Mouse (Mus musculus) forebrain, embryonic 13.5 days (tissue): ENCODE measurements around the gene Bloc1s5. TPM values are rescaled to one million over a fixed set of nuclear protein-coding genes. Genes with fewer than 3 reads are reported as not detected.
"Not testable (repeated sequence)": the region's sequence is repeated elsewhere in the genome, so short reads cannot be mapped to it uniquely, and the experiment has no call there.

Experiments
- ATAC-seq: fragments of 200-750 bp; cut with Nextera tagmentation; 2 replicates; pipeline ENCODE4 v1.8.0; 2017
- H3K27ac ChIP-seq: fragments of 300-500 bp; sonication (generic); 2 replicates; pipeline ENCODE4 v1.5.1; 2015; ENCODE audit warnings: inconsistent platforms, mild to moderate bottlenecking, moderate library complexity
- H3K27me3 ChIP-seq: fragments of 300-500 bp; sonication (generic); 2 replicates; pipeline ENCODE4 v1.6.1; 2015; ENCODE audit warnings: mild to moderate bottlenecking, inconsistent platforms
- H3K36me3 ChIP-seq: fragments of 300-500 bp; sonication (generic); 2 replicates; pipeline ENCODE4 v1.6.1; 2015; ENCODE audit warnings: mild to moderate bottlenecking, inconsistent platforms; ENCODE audit not compliant: poor library complexity, severe bottlenecking
- H3K4me1 ChIP-seq: fragments of 300-500 bp; sonication (generic); 2 replicates; pipeline ENCODE4 v1.6.1; 2015; ENCODE audit warnings: inconsistent platforms
- H3K4me2 ChIP-seq: fragments of 300-500 bp; sonication (generic); 2 replicates; pipeline ENCODE4 v1.6.1; 2015; ENCODE audit warnings: inconsistent platforms, mild to moderate bottlenecking, moderate library complexity
- H3K4me3 ChIP-seq: fragments of 300-500 bp; sonication (generic); 2 replicates; pipeline ENCODE4 v1.5.1; 2015; ENCODE audit warnings: mild to moderate bottlenecking, inconsistent platforms
- H3K9ac ChIP-seq: fragments of 300-500 bp; sonication (generic); 2 replicates; pipeline ENCODE4 v1.6.1; 2015; ENCODE audit warnings: mild to moderate bottlenecking, inconsistent platforms
- H3K9me3 ChIP-seq: fragments of 300-500 bp; sonication (generic); replicated peaks from 2 replicates; pipeline ENCODE4 v1.6.1; 2016; ENCODE audit warnings: inconsistent platforms
- WGBS: fragments of 180-500 bp; shearing (Covaris S2); methylation state at CpG from one replicate; pipeline ENCODE4 v1.1.7; 2015; 5-methylcytosine and 5-hydroxymethylcytosine counted together
- polyA plus RNA-seq: library from polyadenylated mRNA; unstranded; fragments of >200 nt; fragmentation: Nextera tagmentation; extraction: Ambion mirVana; gene quantifications from 2 replicates; pipeline ENCODE4 v1.2.1, GENCODE M21; 2015

The Bloc1s5 gene
- polyA plus RNA-seq, result 24.3 and 25.2 TPM in 2 replicates

- Histone ChIP-seq H3K9ac (peak within 1 kb of the TSS; percentile 83), H3K4me3 (peak within 1 kb of the TSS; percentile 78), H3K4me1 (peaks cover 7% of the 10 kb centered on the region), H3K27ac (no peak within 1 kb of the TSS), H3K4me2 (peak within 1 kb of the TSS; percentile 81), H3K27me3 (no peaks in the 10 kb centered on the region), H3K9me3 (no peaks in the 10 kb centered on the region), H3K36me3 (no peaks in the 10 kb centered on the region)
- WGBS, result under 1% methylated on average over 36 of the region's 44 CpGs
- peak; percentile 98 for ATAC-seq
Observed at GRCm38 (mm10) chr13:38634800-38635269, at the start of gene Bloc1s5. Gene Bloc1s5 (minus strand): TSS chr13:38635109.

DNA sequence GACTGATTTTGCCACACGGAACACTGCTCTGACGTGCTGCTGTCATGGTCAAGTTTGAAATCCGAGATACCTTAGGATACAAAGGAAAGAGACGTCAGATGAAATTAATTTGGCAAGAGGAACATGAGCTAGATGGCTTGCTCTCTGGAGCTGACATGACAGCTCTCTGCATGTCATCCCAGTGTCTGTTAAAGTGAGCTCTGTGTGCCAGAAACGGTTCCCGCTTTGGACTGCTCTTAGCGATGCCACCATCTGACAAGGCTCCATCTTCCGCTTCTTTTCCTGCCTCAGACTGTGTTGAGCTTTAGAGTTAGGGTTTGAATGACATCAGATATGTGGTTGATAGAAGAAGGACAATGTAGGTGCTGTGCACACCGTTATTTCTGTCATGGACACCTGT lies 37.4 kb upstream of the Bloc1s5 start:
- no peak for ATAC-seq
- Histone ChIP-seq H3K36me3 (no peaks in the 10 kb centered on the region), H3K9me3 (no peaks in the 10 kb centered on the region), H3K27me3 (no peaks in the 10 kb centered on the region), H3K4me3 (no peak overlapping the region), H3K4me2 (no peak overlapping the region), H3K27ac (no peak overlapping the region), H3K9ac (no peak overlapping the region), H3K4me1 (no peaks in the 10 kb centered on the region)
- WGBS, result 82% methylated on average over 9 of the region's 9 CpGs

DNA sequence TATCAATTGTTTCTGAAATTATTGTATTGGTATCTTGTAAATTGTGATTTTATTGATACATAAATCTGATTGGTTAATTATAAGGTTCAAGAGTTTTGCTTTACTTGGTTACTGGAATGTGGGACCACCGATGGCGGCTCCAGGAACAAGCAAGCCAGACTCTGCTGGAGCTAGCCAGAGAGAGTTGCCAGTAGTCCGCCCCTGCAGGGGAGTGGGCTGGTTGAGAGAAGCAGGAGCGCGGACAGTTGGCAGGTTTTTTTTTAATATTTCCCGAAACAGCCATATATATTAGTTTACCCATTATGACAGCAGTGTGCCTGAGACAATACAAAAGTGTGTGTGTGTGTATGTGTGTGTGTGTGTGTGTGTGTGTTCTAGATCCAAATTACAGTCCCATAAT lies 36.5 kb upstream of the Bloc1s5 start:
- ATAC-seq, result not testable (repeated sequence)

GRCm38 (mm10) chr13:38670051-38670450 lies 35.1 kb upstream of the Bloc1s5 start:
- no peaks in the 10 kb centered on the region for H3K4me1 ChIP-seq
- no peak overlapping the region for H3K27ac ChIP-seq
- no peaks in the 10 kb centered on the region for H3K27me3 ChIP-seq
- no peaks in the 10 kb centered on the region for H3K36me3 ChIP-seq
- ATAC-seq, result no peak
- no peak overlapping the region for H3K9ac ChIP-seq
- no peak overlapping the region for H3K4me3 ChIP-seq
- H3K9me3 ChIP-seq, result no peaks in the 10 kb centered on the region
- no peak overlapping the region for H3K4me2 ChIP-seq

More for the DNA sequence above, 36.5 kb upstream of the Bloc1s5 start:
- H3K4me2 ChIP-seq, H3K4me1 ChIP-seq, H3K36me3 ChIP-seq, H3K27ac ChIP-seq, H3K4me3 ChIP-seq, H3K9ac ChIP-seq, H3K9me3 ChIP-seq, H3K27me3 ChIP-seq: not testable (repeated sequence)
- WGBS, result 91% methylated on average over 6 of the region's 6 CpGs

GRCm38 (mm10) chr13:38668514-38668913 lies 33.6 kb upstream of the Bloc1s5 start:
- H3K27me3 ChIP-seq, result no peaks in the 10 kb centered on the region
- H3K4me3 ChIP-seq, result no peak overlapping the region
- no peaks in the 10 kb centered on the region for H3K36me3 ChIP-seq
- H3K4me2 ChIP-seq, result no peak overlapping the region
- H3K9ac ChIP-seq, result no peak overlapping the region
- H3K4me1 ChIP-seq, result no peaks in the 10 kb centered on the region
- 30% methylated on average over 2 of the region's 2 CpGs for WGBS
- ATAC-seq, result no peak
- no peak overlapping the region for H3K27ac ChIP-seq
- H3K9me3 ChIP-seq, result no peaks in the 10 kb centered on the region

GRCm38 (mm10) chr13:38664753-38665152 lies 29.8 kb upstream of the Bloc1s5 start:
- Histone ChIP-seq H3K9me3 (0 out of 2 replicates have a peak, but pooled peaks cover 6% of the 10 kb centered on the region), H3K36me3 (no peaks in the 10 kb centered on the region), H3K27me3 (no peaks in the 10 kb centered on the region), H3K4me2 (no peak overlapping the region), H3K9ac (no peak overlapping the region), H3K4me3 (no peak overlapping the region), H3K4me1 (no peaks in the 10 kb centered on the region), H3K27ac (no peak overlapping the region)
- WGBS, result 64% methylated on average over 1 of the region's 1 CpGs
- no peak for ATAC-seq

DNA sequence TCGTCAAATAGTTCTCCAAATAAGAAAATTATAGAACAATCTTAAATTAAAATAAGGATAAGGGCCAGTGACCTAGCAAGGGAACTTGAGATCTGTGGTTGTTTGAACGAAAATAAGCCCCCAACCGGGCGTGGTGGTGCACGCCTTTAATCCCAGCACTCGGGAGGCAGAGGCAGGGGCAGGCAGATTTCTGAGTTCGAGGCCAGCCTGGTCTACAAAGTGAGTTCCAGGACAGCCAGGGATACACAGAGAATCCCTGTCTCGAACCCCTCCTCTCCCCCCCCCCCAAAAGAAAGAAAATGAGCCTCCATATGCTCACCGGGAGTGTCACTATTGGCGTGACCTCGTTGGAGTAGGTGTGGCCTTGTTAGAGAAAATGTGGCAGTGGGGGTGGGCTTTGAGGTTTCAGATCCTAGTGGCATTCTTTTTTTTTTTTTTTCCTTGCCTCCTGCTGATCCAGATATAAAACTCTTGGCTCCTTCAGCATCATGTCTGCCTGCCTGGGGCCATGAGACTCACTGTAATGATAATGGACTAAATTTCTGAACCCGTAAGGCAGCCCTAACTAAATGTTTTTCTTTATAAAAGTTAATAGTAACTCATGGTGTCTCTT lies 24.7 kb upstream of the Bloc1s5 start:
- Histone ChIP-seq H3K4me1 (peaks cover 9% of the 10 kb centered on the region), H3K27me3 (no peaks in the 10 kb centered on the region), H3K9ac (no peak overlapping the region), H3K27ac (no peak overlapping the region), H3K4me3 (no peak overlapping the region), H3K4me2 (no peak overlapping the region), H3K36me3 (peaks cover 14% of the 10 kb centered on the region), H3K9me3 (0 out of 2 replicates have a peak, but pooled peaks cover 6% of the 10 kb centered on the region)
- ATAC-seq, result no peak
- WGBS, result 89% methylated on average over 12 of the region's 12 CpGs

- peaks cover 9% of the 10 kb centered on the region for H3K4me1 ChIP-seq
- peak within 1 kb of the TSS; percentile 84 for H3K4me3 ChIP-seq
- H3K9ac ChIP-seq, result peak within 1 kb of the TSS; percentile 84
- 0 out of 2 replicates have a peak, but pooled peaks cover 6% of the 10 kb centered on the region for H3K9me3 ChIP-seq
- H3K36me3 ChIP-seq, result peaks cover 24% of the 10 kb centered on the region
- peak within 1 kb of the TSS; percentile 62 for H3K27ac ChIP-seq
- H3K27me3 ChIP-seq, result no peaks in the 10 kb centered on the region
- WGBS, result under 1% methylated on average over 59 of the region's 59 CpGs
- ATAC-seq, result peak; percentile 99
- peak within 1 kb of the TSS; percentile 76 for H3K4me2 ChIP-seq
Observed at GRCm38 (mm10) chr13:38658528-38659280, 23.8 kb upstream of the Bloc1s5 start, which contains the start of gene Eef1e1. Gene Eef1e1 (minus strand): TSS chr13:38659058.

GRCm38 (mm10) chr13:38657865-38658264 lies 23.0 kb upstream of the Bloc1s5 start:
- H3K27ac ChIP-seq, result no peak overlapping the region
- H3K36me3 ChIP-seq, result peaks cover 32% of the 10 kb centered on the region
- WGBS, result 26% methylated on average over 4 of the region's 4 CpGs
- 0 out of 2 replicates have a peak, but pooled peaks cover 6% of the 10 kb centered on the region for H3K9me3 ChIP-seq
- peaks cover 9% of the 10 kb centered on the region for H3K4me1 ChIP-seq
- H3K27me3 ChIP-seq, result no peaks in the 10 kb centered on the region
- peak overlapping the region; percentile 84 for H3K4me3 ChIP-seq
- H3K9ac ChIP-seq, result peak overlapping the region; percentile 84
- ATAC-seq, result no peak
- H3K4me2 ChIP-seq, result peak overlapping the region; percentile 76

DNA sequence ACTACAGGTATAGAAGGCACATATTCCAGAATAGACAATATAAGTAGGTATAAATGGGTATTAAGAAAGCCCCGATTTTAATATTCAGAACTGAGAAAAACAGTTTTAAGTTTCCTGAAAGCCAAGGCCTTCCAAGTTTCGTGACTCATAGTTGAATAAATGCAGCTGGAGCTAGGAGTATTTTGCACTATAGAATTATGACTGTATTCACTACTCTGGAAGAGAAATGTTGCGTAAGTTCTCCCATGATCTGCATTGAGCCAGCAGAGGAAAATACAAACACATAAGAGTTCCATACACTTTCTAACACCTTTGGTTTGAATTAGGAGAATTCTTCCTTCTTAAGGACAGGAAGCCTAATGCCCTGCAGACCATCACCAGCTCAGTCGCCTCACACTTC lies 15.4 kb upstream of the Bloc1s5 start:
- no peaks in the 10 kb centered on the region for H3K9me3 ChIP-seq
- no peak overlapping the region for H3K4me3 ChIP-seq
- peaks cover 93% of the 10 kb centered on the region for H3K36me3 ChIP-seq
- H3K4me2 ChIP-seq, result no peak overlapping the region
- no peak overlapping the region for H3K9ac ChIP-seq
- no peaks in the 10 kb centered on the region for H3K27me3 ChIP-seq
- no peaks in the 10 kb centered on the region for H3K4me1 ChIP-seq
- no peak for ATAC-seq
- WGBS, result 95% methylated on average over 4 of the region's 4 CpGs
- H3K27ac ChIP-seq, result no peak overlapping the region

DNA sequence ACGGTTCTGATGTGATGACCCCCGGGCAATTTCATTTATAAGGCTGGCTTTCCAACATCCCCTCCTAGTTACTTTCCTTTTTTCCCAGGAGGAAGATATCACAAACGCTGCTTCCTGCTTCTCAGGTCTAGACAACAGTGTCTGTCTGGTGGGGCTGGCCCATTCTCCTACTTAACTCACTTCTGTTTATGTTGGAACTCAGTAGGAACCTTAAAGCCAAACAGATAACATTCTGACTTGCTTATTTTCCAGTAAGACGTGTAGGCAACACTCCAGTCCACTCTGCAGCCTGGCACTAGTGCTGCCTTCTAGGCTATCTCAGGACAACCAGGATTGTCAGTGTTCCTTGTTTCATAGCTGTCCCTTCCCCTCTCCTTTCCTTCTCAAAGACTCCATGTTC lies 14.2 kb upstream of the Bloc1s5 start:
- WGBS, result 96% methylated on average over 4 of the region's 4 CpGs
- Histone ChIP-seq H3K9me3 (no peaks in the 10 kb centered on the region), H3K9ac (no peak overlapping the region), H3K27ac (no peak overlapping the region), H3K4me2 (no peak overlapping the region), H3K27me3 (no peaks in the 10 kb centered on the region), H3K4me3 (no peak overlapping the region), H3K36me3 (peaks cover 93% of the 10 kb centered on the region), H3K4me1 (no peaks in the 10 kb centered on the region)
- no peak for ATAC-seq

DNA sequence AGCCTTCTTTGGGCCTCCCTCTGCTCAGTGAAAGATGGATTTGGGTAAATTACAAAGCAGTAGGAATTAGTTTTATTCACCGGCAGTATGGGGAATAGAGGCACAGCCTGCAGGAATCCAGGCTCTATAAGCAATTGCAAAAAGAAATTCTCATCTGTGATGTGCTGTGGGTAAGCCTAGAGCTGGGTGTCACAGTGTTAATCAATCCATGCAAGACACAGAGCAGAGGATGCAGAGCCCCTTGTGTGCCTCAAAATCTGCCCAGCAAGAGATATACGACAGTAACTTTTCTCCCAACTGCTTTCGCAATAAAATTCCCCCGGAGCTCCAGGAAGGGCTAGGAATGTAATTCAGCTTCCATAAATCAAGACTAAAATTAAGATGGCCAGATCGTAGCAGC lies 6.5 kb upstream of the Bloc1s5 start:
- peaks cover 44% of the 10 kb centered on the region for H3K36me3 ChIP-seq
- H3K4me1 ChIP-seq, result no peaks in the 10 kb centered on the region
- no peak for ATAC-seq
- no peak overlapping the region for H3K4me2 ChIP-seq
- H3K27me3 ChIP-seq, result no peaks in the 10 kb centered on the region
- no peak overlapping the region for H3K4me3 ChIP-seq
- H3K9me3 ChIP-seq, result no peaks in the 10 kb centered on the region
- 95% methylated on average over 5 of the region's 5 CpGs for whole genome bisulfite sequencing
- no peak overlapping the region for H3K9ac ChIP-seq
- no peak overlapping the region for H3K27ac ChIP-seq
